Mouse (Mus musculus) liver, embryonic 16.5 days (tissue): ENCODE measurements around the gene Ern1. TPM values are rescaled to one million over a fixed set of nuclear protein-coding genes. Genes with fewer than 3 reads are reported as not detected.

Experiments used
- ATAC-seq: fragments of 200-750 bp; cut with Nextera tagmentation; 2 replicates; pipeline ENCODE4 v1.8.0; 2017; ENCODE audit warnings: low read depth, mild to moderate bottlenecking, moderate number of reproducible peaks, moderate library complexity
- H3K27ac ChIP-seq: fragments of 300-500 bp; sonication (generic); 2 replicates; pipeline ENCODE4 v1.5.1; 2014; ENCODE audit warnings: mild to moderate bottlenecking, low read length
- H3K27me3 ChIP-seq: fragments of 300-500 bp; sonication (generic); 2 replicates; pipeline ENCODE4 v1.6.1; 2014; ENCODE audit warnings: low read depth, low read length, mixed read lengths; ENCODE audit not compliant: control insufficient read depth, insufficient read depth
- H3K36me3 ChIP-seq: fragments of 300-500 bp; sonication (generic); 2 replicates; pipeline ENCODE4 v1.6.1; 2014; ENCODE audit warnings: mild to moderate bottlenecking; ENCODE audit not compliant: control insufficient read depth, insufficient read depth
- H3K4me1 ChIP-seq: fragments of 300-500 bp; sonication (generic); 2 replicates; pipeline ENCODE4 v1.6.1; 2014; ENCODE audit warnings: low read depth, low read length, mixed read lengths; ENCODE audit not compliant: control insufficient read depth
- H3K4me2 ChIP-seq: fragments of 300-500 bp; sonication (generic); 2 replicates; pipeline ENCODE4 v1.6.1; 2014; ENCODE audit warnings: low read depth, low read length, mixed read lengths
- H3K4me3 ChIP-seq: fragments of 300-500 bp; sonication (generic); 2 replicates; pipeline ENCODE4 v1.5.1; 2014; ENCODE audit warnings: low read depth, mild to moderate bottlenecking, low read length
- H3K9ac ChIP-seq: fragments of 300-500 bp; sonication (generic); 2 replicates; pipeline ENCODE4 v1.6.1; 2014; ENCODE audit warnings: low read depth, low read length
- H3K9me3 ChIP-seq: fragments of 300-500 bp; sonication (generic); replicated peaks from 2 replicates; pipeline ENCODE4 v1.6.1; 2016; ENCODE audit warnings: low read length; ENCODE audit not compliant: control insufficient read depth
- WGBS: fragments of 180-500 bp; shearing (Covaris S2); extraction: QIAGEN DNeasy Blood & Tissue Kit; methylation state at CpG from one replicate; pipeline ENCODE4 v1.1.7; 2014; ENCODE audit not compliant: insufficient replicate concordance; 5-methylcytosine and 5-hydroxymethylcytosine counted together
- polyA plus RNA-seq: library from polyadenylated mRNA; unstranded; fragments of >200 nt; fragmentation: Nextera tagmentation; extraction: Ambion mirVana; gene quantifications from 2 replicates; pipeline ENCODE4 v1.2.1, GENCODE M21; 2015

Ern1 gene
- polyA plus RNA-seq, 1 experiment from 2014 or later, result 5.2 TPM

DNA sequence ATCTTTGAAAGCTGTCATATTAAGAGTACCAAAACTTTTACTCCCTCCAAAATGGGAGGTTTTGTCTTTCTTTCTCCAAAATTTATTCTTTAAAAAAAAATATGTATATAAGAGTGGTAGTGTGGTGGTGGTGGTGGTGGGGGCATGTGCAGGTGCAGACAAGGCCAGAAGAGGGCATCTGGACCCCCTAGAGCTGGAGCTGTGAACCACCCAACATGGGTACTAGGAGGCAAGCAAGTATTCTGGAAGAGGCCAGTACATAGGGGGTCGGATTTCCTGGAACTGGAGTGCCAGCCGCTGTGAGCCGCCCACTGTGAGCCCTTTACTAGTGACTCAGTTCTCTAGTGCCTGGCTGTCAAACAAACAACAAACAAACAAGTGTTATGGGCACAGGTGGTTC lies 34.9 kb upstream of the Ern1 start:
- no peak for ATAC-seq
- Histone ChIP-seq H3K36me3 (no peaks in the 10 kb centered on the region), H3K9me3 (no peaks in the 10 kb centered on the region), H3K9ac (no peak overlapping the region), H3K27me3 (no peaks in the 10 kb centered on the region), H3K4me2 (no peak overlapping the region), H3K4me3 (no peak overlapping the region), H3K4me1 (no peaks in the 10 kb centered on the region; the same call in 1 of the 2 replicates), H3K27ac (no peak overlapping the region)
- 62% methylated on average over 3 of the region's 3 CpGs for WGBS

DNA sequence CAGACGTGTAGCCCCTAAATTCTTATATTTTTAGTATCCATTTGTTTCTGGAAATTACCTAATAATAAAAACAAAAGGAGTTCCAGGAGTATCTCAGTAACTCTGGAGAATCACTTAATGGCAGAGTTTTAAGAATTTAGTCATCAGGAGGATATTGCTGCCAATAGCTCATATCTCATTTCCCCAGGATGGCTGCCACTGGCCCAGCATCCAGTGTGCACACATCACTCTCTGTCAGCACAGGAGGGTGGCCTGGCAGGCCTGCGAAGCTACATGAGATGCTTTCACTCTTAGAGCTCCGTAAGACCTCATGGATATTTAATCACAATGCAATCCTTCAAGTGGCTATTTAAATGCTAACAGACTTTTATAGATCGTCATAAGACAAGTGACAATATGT lies 34.0 kb upstream of the Ern1 start:
- H3K36me3 ChIP-seq, result no peaks in the 10 kb centered on the region
- H3K4me1 ChIP-seq, result no peaks in the 10 kb centered on the region
- no peak overlapping the region for H3K4me3 ChIP-seq
- no peak for ATAC-seq
- WGBS, result 61% methylated on average over 4 of the region's 4 CpGs
- H3K27me3 ChIP-seq, result no peaks in the 10 kb centered on the region
- no peak overlapping the region for H3K4me2 ChIP-seq
- H3K9ac ChIP-seq, result no peak overlapping the region
- no peak overlapping the region for H3K27ac ChIP-seq
- H3K9me3 ChIP-seq, result no peaks in the 10 kb centered on the region

GRCm38 (mm10) chr11:106520404-106520803 lies 32.8 kb upstream of the Ern1 start:
- no peak overlapping the region for H3K4me2 ChIP-seq
- H3K36me3 ChIP-seq, result no peaks in the 10 kb centered on the region
- 75% methylated on average over 3 of the region's 3 CpGs for WGBS
- H3K9ac ChIP-seq, result no peak overlapping the region
- H3K27ac ChIP-seq, result no peak overlapping the region
- no peak for ATAC-seq
- no peaks in the 10 kb centered on the region; the same call in 1 of the 2 replicates for H3K4me1 ChIP-seq
- no peaks in the 10 kb centered on the region for H3K9me3 ChIP-seq
- H3K4me3 ChIP-seq, result no peak overlapping the region
- no peaks in the 10 kb centered on the region for H3K27me3 ChIP-seq

DNA sequence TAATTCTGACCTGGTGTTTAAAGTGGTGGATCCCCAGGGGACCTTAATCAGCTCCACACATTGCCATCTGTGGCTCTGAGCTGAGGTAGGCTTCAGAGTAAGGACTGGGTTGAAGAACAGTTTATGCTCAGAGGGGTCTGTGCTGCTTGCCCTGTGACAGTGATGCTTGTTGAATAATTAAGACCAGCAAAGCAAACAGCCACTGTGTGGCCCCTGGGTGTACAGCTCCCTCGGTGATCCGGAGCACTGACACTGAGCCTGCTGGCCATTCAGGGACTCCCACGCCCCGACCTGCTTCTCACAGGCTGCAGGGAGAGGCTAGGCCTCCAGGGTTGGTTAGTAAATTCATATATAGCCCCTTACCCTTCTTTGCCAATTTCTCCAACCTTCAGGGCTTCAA lies 31.9 kb upstream of the Ern1 start:
- ATAC-seq, result no peak
- Histone ChIP-seq H3K9ac (no peak overlapping the region), H3K4me1 (peaks cover 6% of the 10 kb centered on the region), H3K9me3 (no peaks in the 10 kb centered on the region), H3K27me3 (no peaks in the 10 kb centered on the region), H3K36me3 (no peaks in the 10 kb centered on the region), H3K27ac (no peak overlapping the region), H3K4me3 (no peak overlapping the region), H3K4me2 (no peak overlapping the region)
- 75% methylated on average over 4 of the region's 4 CpGs for WGBS

GRCm38 (mm10) chr11:106518391-106518790 lies 30.7 kb upstream of the Ern1 start:
- H3K4me3 ChIP-seq, result no peak overlapping the region
- H3K36me3 ChIP-seq, result no peaks in the 10 kb centered on the region
- H3K9me3 ChIP-seq, result no peaks in the 10 kb centered on the region
- no peaks in the 10 kb centered on the region for H3K27me3 ChIP-seq
- H3K27ac ChIP-seq, result no peak overlapping the region
- WGBS, result 67% methylated on average over 4 of the region's 4 CpGs
- ATAC-seq, result no peak
- H3K9ac ChIP-seq, result no peak overlapping the region
- peaks cover 6% of the 10 kb centered on the region for H3K4me1 ChIP-seq
- H3K4me2 ChIP-seq, result no peak overlapping the region

- H3K4me3 ChIP-seq, result no peak overlapping the region
- peaks cover 6% of the 10 kb centered on the region for H3K4me1 ChIP-seq
- H3K4me2 ChIP-seq, result no peak overlapping the region
- WGBS, result 52% methylated on average over 16 of the region's 16 CpGs
- no peaks in the 10 kb centered on the region for H3K9me3 ChIP-seq
- ATAC-seq, result peak; percentile 77
- H3K27ac ChIP-seq, result peak overlapping the region; percentile 83
- H3K9ac ChIP-seq, result no peak overlapping the region
- H3K36me3 ChIP-seq, result no peaks in the 10 kb centered on the region
- no peaks in the 10 kb centered on the region for H3K27me3 ChIP-seq
Observed at GRCm38 (mm10) chr11:106515079-106515745, 27.6 kb upstream of the Ern1 start.

GRCm38 (mm10) chr11:106514446-106514845 lies 26.8 kb upstream of the Ern1 start:
- H3K9me3 ChIP-seq, result no peaks in the 10 kb centered on the region
- 42% methylated on average over 5 of the region's 5 CpGs for WGBS
- no peaks in the 10 kb centered on the region for H3K27me3 ChIP-seq
- peak overlapping the region; percentile 83 for H3K27ac ChIP-seq
- H3K4me2 ChIP-seq, result no peak overlapping the region
- peak; percentile 82 for ATAC-seq
- H3K9ac ChIP-seq, result no peak overlapping the region
- peaks cover 2% of the 10 kb centered on the region; the same call in 1 of the 2 replicates for H3K36me3 ChIP-seq
- H3K4me3 ChIP-seq, result no peak overlapping the region
- H3K4me1 ChIP-seq, result peaks cover 6% of the 10 kb centered on the region

DNA sequence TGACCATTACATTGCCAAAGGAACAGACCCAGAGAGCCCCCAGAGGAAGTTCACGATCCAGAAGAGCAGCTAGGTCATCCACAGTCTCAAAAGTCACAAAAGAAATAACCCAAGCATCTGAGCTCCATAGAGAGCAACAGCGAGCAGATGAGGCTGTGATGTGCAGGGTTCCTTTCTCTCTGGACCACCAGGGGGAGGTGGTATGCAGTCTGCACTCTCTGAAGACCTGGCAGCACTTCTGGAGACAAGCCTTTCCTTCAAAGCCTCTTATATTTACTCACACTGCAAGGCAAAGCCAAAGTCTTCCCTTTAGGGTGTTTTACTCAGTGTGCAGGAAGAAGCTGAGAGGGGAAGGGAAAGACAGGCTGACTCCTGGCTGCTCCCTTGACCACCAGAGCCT lies 25.5 kb upstream of the Ern1 start:
- Histone ChIP-seq H3K36me3 (peaks cover 7% of the 10 kb centered on the region), H3K9ac (no peak overlapping the region), H3K4me3 (no peak overlapping the region), H3K9me3 (peaks cover under 1% of the 10 kb centered on the region), H3K27ac (no peak overlapping the region), H3K4me1 (peaks cover 6% of the 10 kb centered on the region), H3K4me2 (no peak overlapping the region), H3K27me3 (no peaks in the 10 kb centered on the region)
- 53% methylated on average over 2 of the region's 2 CpGs for WGBS
- ATAC-seq, result no peak

DNA sequence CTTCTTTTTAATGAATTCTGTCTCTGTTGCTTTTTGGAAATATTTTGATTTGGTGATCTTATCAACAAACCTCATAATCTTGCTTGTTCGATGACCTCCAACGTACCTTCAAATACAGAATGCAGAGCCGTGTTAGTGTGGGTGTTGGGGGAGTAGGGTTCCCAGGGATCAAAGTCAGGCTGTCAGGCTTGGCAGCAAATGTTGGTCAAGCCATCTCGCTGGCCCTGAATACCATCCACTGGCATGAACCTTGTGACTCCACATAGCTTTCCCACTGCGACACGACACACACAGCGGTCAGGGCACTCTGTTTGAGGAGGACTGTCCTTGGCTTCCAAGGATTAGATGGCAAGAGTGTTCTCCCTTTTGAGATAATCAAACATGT lies 24.3 kb upstream of the Ern1 start:
- 81% methylated on average over 7 of the region's 7 CpGs for WGBS
- Histone ChIP-seq H3K36me3 (peaks cover 11% of the 10 kb centered on the region), H3K4me1 (peaks cover 6% of the 10 kb centered on the region)

More for the DNA sequence above, 24.3 kb upstream of the Ern1 start:
- Histone ChIP-seq H3K27me3 (no peaks in the 10 kb centered on the region), H3K9me3 (peaks cover 7% of the 10 kb centered on the region), H3K4me2 (no peak overlapping the region), H3K27ac (no peak overlapping the region), H3K9ac (no peak overlapping the region), H3K4me3 (no peak overlapping the region)
- no peak for ATAC-seq
